Mouse (Mus musculus): ENCODE results near the gene Fmo4.

GRCm38 (mm10) chr1:162831838-162832573, 18.2 kb upstream of the Fmo4 start:
- no peak for TF ChIP-seq CTCF (IDR thresholded peaks at IDR 0.05; ENCODE audit: control insufficient read depth, insufficient read depth, low read length)
- no peak for TF ChIP-seq POLR2A (IDR thresholded peaks at IDR 0.05; ENCODE audit: borderline replicate concordance, control insufficient read depth, low read depth, low read length)

All from bone marrow, adult 2 months (tissue).